Mouse (Mus musculus) layer of hippocampus, adult 6 months (tissue): ENCODE results near the gene Bbs2. TPM values are rescaled to one million over a fixed set of nuclear protein-coding genes. Genes with fewer than 3 reads are reported as not detected.

Experiments
- long read RNA-seq, 2 experiments: library from polyadenylated mRNA; unstranded; transcript quantifications; one replicate each; pipeline ENCODE4 v2.0.0; 2019 to 2020
- polyA plus RNA-seq: library from polyadenylated mRNA; unstranded; fragments of <200 nt; fragmentation: Nextera tagmentation; gene quantifications from 2 replicates; pipeline ENCODE4 v1.2.3, GENCODE M21; 2021

The Bbs2 gene
- 9.3 and 10.1 TPM in 2 replicates for polyA plus RNA-seq
- long read RNA-seq, experiment 1, transcript Bbs2-201 (17 exons, 3,064 nt), result major isoform, 20 of 27 reads
- long read RNA-seq, experiment 1, partial matches to known transcripts, result 6 of 27 reads
- long read RNA-seq, experiment 1, other reads (novel, unspliced or antisense), result 1 of 27 reads
- long read RNA-seq, experiment 2, transcript Bbs2-201 (17 exons, 3,064 nt), result major isoform, 67 of 84 reads
- long read RNA-seq, experiment 2, partial matches to known transcripts, result 3 of 84 reads
- long read RNA-seq, experiment 2, other reads (novel, unspliced or antisense), result 14 of 84 reads

DNA sequence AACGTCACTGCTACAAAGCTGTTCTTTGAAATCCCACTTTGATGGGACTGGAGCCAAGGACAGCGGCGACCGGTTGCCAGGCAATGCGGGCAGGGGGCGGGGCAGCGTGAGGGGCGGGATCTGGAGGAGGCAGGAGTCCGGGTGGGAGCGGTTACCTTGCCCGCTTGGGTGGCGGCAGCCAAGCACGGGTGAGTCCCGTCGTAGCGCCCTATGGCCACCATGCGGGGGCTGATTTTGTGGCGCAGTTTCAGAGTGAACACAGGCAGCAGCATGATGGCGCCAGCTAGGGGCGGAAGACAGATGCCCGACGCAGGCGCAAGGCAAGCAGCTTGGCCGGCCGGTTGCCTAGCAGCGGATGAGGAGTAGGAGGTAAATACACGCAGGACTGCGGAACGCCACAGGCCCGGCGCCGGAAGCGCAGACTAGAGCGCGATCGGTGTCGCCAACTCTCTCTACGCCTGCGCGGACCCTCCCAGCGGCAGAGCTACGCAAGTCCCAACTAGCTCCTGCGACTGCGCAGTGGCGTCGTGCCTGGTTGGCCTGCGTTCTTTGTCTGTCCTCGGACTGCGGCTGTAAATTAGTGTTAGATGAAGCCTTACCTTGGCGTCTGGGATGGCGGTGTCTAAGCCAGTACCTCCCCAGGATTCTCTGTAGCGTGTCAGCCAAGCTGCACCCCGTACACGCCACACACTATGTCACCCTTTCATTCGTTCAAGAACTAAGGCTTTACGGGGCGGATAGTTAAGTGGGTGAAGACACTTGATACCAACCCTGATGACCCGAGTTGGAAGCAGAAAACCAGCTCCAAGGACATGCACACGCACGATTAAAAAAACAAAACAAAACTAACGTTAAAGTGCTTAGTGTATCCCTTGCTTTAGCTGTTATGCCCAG lies at the start of gene Bbs2:
Gene Bbs2, minus strand, starts transcription at position 848 of the 894 bp plus-strand sequence.

DNA sequence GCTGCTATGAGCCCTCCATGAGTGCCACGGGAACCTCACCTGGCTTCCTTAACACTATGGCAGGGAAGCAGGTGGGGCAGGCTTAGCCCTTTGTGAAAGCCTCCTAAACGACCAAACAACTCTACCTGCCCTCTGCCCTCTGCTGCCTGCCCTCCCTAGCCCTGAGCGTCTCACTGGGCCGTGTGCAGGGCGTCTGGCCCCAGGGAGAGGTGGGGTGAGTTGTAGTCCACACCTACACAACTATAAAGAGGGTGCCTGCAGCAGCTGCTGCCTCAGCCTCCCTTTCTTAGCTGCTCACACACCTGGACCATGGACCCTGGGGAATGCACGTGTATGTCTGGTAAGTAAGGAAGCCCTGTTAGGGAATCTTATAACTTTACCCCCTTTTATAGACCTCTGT lies 38.2 kb upstream of the Bbs2 start, which contains the start of gene Mt4:
Gene Mt4, plus strand, starts transcription at position 265 of the 400 bp plus-strand sequence.

GRCm38 (mm10) chr8:94036944-94037524 lies 61.7 kb downstream of the Bbs2 start, which contains the start of the genes Nudt21 and Ogfod1:
Gene Nudt21 (minus strand): TSS chr8:94037031.
Gene Ogfod1 (plus strand): TSS chr8:94037198.

Other genes starting within 250 kb of the Bbs2 start
- gene Amfr, start 86.1 kb downstream of the Bbs2 start, polyA plus RNA-seq, result 59.9 and 60.4 TPM in 2 replicates
- 24.9 and 26.4 TPM in 2 replicates for gene Nudt21, start 61.9 kb downstream of the Bbs2 start, polyA plus RNA-seq
- 46.5 and 61.5 TPM in 2 replicates for gene Ogfod1, start 61.7 kb downstream of the Bbs2 start, polyA plus RNA-seq
- gene Mt4, start 38.3 kb upstream of the Bbs2 start, polyA plus RNA-seq, result not detected in 2 replicates
- 1,521 and 1,896 TPM in 2 replicates for gene Mt3, start 53.7 kb upstream of the Bbs2 start, polyA plus RNA-seq
- 448 and 450 TPM in 2 replicates for gene Mt2, start 73.7 kb upstream of the Bbs2 start, polyA plus RNA-seq
- 1,161 and 1,492 TPM in 2 replicates for gene Mt1, start 80.2 kb upstream of the Bbs2 start, polyA plus RNA-seq
- gene Nup93, start 115.6 kb upstream of the Bbs2 start, polyA plus RNA-seq, result 9.1 and 9.7 TPM in 2 replicates
- gene Slc12a3, start 230.3 kb upstream of the Bbs2 start, polyA plus RNA-seq, result not detected in 2 replicates